In genomic region chr11:106268326-106269059, GRCm38 (mm10) we compare ENCODE assay signal across 8 mouse cellular contexts. TPM values are rescaled to one million over a fixed set of nuclear protein-coding genes. Genes with fewer than 3 reads are reported as not detected.
DNase-seq lines count a peak whose midpoint lies in the region; TF ChIP-seq lines count a peak whose summit lies in the region.

No protein-coding gene starts in this region.

- peak overlapping the region; percentile 67 for H3K27ac ChIP-seq in heart, adult 2 months

- 49% methylated on average over 8 of the region's 8 CpGs for WGBS in heart, adult 2 months

- H3K36me3 ChIP-seq in heart, adult 2 months (ENCODE audit: control insufficient read depth, insufficient read depth, low read length), result peaks cover 8% of the 10 kb centered on the region; the same call in 1 of the 2 replicates

- peak; percentile 65; the same call in 1 of the 2 replicates for TF ChIP-seq EP300 in heart, adult 2 months (IDR thresholded peaks at IDR 0.05; ENCODE audit: insufficient read depth, low read depth, low read length)

- peak overlapping the region; percentile 17; the same call in 1 of the 2 replicates for H3K9ac ChIP-seq in heart, adult 2 months (ENCODE audit: low read depth, low read length)

- TF ChIP-seq POLR2A in heart, adult 2 months (IDR thresholded peaks at IDR 0.05; ENCODE audit: insufficient read depth, low read depth, low read length), result no peak

- TF ChIP-seq CTCF in heart, adult 2 months (IDR thresholded peaks at IDR 0.05), result no peak

- H3K27me3 ChIP-seq in heart, adult 2 months (ENCODE audit: control insufficient read depth, insufficient read depth, low read length), result no peaks in the 10 kb centered on the region

- intact Hi-C loops in heart, adult 2 months (cut with DNase I), result no loop called here

- peak; percentile 39 for DNase-seq in frontal cortex, postnatal 36 days (ENCODE audit: low spot score in 2 of 2)
- DNase-seq in frontal cortex, postnatal 25 days (ENCODE audit: low spot score in 2 of 2), result no peak
- peak; percentile 60 for DNase-seq in embryo, embryonic 10.5 days (ENCODE audit: low spot score)
- DNase-seq in heart, adult 2 months, result peak; percentile 86 to 90
- DNase-seq in kidney, adult 18-20 months, result peak; percentile 70
- DNase-seq in liver, result peak; percentile 47
- DNase-seq in neural tube, embryonic 10.5 days (ENCODE audit: extremely low spot score, low spot score), result peak; percentile 73
- DNase-seq in urinary bladder, postnatal 4 days (ENCODE audit: low spot score in 2 of 2), result peak; percentile 72 to 84

- peaks cover 1% of the 10 kb centered on the region for H3K79me2 ChIP-seq in heart, adult 2 months (replicated peaks; ENCODE audit: control insufficient read depth, insufficient read depth, low read length)

- no peak overlapping the region; the same call in 1 of the 2 replicates for H3K4me3 ChIP-seq in heart, adult 2 months

- H3K4me1 ChIP-seq in heart, adult 2 months (ENCODE audit: control insufficient read depth, insufficient read depth, low read length), result peaks cover 20% of the 10 kb centered on the region

RNA-seq across cellular contexts. Expression of gene Smarcd2, which starts 4.3 kb away (rescaled TPM):
- total RNA-seq in heart, adult 2 months (2021), result 10 to 100 TPM; 16.6 to 17.2 TPM
- polyA plus RNA-seq in heart, adult 2 months (2012; rRNA removed), result 39.2 and 49.2 TPM in 2 replicates

RNA-seq across cellular contexts. Expression of gene Tcam1, which starts 8.0 kb away (rescaled TPM):
- total RNA-seq in heart, adult 2 months (2021), result not detected
- 0.10 TPM in 1 of 2 replicates, not detected in the other for polyA plus RNA-seq in heart, adult 2 months (2012; rRNA removed)

RNA-seq across cellular contexts. Expression of gene Psmc5, which starts 12.5 kb away (rescaled TPM):
- total RNA-seq in heart, adult 2 months (2021), result 100 to 1,000 TPM in 1 of 2 experiments, 10 to 100 TPM in 1; 91.8 to 104 TPM
- polyA plus RNA-seq in heart, adult 2 months (2012; rRNA removed), result 54.5 and 83.5 TPM in 2 replicates

RNA-seq across cellular contexts. Expression of gene Ftsj3, which starts 12.6 kb away (rescaled TPM):
- total RNA-seq in heart, adult 2 months (2021), result 10 to 100 TPM; 20.2 to 21.6 TPM
- 10.2 and 15.2 TPM in 2 replicates for polyA plus RNA-seq in heart, adult 2 months (2012; rRNA removed)

RNA-seq across cellular contexts. Expression of gene Gh, which starts 33.2 kb away (rescaled TPM):
- total RNA-seq in heart, adult 2 months (2021), result not detected
- polyA plus RNA-seq in heart, adult 2 months (2012; rRNA removed), result not detected in 2 replicates

Comparison
In these comparisons a context has a peak if more than half of its experiments do, and no peak if none do; other contexts are left out.
1. DNase-seq: peak in frontal cortex, postnatal 36 days (2 of 2), embryo, embryonic 10.5 days (single experiment), heart, adult 2 months (2 of 2), kidney, adult 18-20 months (single experiment), liver (single experiment), neural tube, embryonic 10.5 days (single experiment) and urinary bladder, postnatal 4 days (2 of 2); none in frontal cortex, postnatal 25 days (0 of 2).